In the genomic region with DNA sequence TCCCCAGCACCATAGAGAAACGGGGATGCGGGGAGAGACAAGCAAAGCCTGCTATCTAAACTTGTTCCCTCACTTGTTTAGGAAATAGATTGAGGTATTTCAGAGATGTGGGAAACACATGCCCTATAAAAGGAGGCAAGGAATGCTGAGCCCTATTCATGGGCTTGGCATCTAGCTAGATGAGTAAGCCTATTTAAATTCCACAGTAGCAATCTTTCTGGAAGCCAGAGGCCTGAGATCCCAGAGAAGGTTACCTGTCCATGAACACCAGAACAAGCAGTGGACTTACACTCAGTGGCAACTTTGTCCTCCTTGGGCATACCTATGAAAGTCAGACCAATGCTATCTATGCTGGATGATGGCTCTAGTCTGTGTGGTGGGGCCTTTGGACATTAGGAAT, we compare ENCODE assay signal across 27 mouse cellular contexts. TPM values are rescaled to one million over a fixed set of nuclear protein-coding genes. Genes with fewer than 3 reads are reported as not detected.
DNase-seq lines count a peak whose midpoint lies in the region; ATAC-seq lines count a peak whose summit lies in the region.
"Had no signal": no experiment of that assay in that cellular context is flagged by ENCODE, and none has a peak within 500 bp of the region (broad histone marks: within the 10 kb centered on the region; RNA-seq: fewer than 3 reads in every experiment).

No protein-coding gene starts in this region.

- no peak for DNase-seq in limb, embryonic 10.5 days (ENCODE audit: low spot score)
- DNase-seq in 3T3-L1 (ENCODE audit: low read depth, low spot score) (peak; percentile 83), NIH3T3 (ENCODE audit: low read depth) (peak; percentile 53)
- no peak for DNase-seq in spleen, postnatal 36 days (ENCODE audit: low spot score in 2 of 2)
- DNase-seq: adrenal gland, postnatal 10 days; adrenal gland, postnatal 36 days; B cell, adult 2 months; cerebellum, adult 18-20 months; cerebellum, adult 9-10 months; cerebellum, postnatal 14 days; gastrocnemius, postnatal 10 days; gastrocnemius, postnatal 36 days had no signal

- H3K9me3 ChIP-seq in limb, embryonic 13.5 days: no peaks in the 10 kb centered on the region
- no peaks in the 10 kb centered on the region for H3K9me3 ChIP-seq in limb, embryonic 10.5 days (replicated peaks)
- H3K9me3 ChIP-seq: embryonic facial prominence, embryonic 12.5 days; embryonic facial prominence, embryonic 15.5 days; forebrain, embryonic 10.5 days; forebrain, embryonic 13.5 days; G1E; hindbrain, embryonic 10.5 days; hindbrain, embryonic 13.5 days; intestine, embryonic 15.5 days had no signal

- whole genome bisulfite sequencing in limb, embryonic 13.5 days: 85% methylated on average over 2 of the region's 2 CpGs
- WGBS in limb, embryonic 10.5 days: 95% methylated on average over 2 of the region's 2 CpGs

- no peak for ATAC-seq in limb, embryonic 13.5 days (ENCODE audit: low FRiP score, low read depth)
- no peak for ATAC-seq in erythroblast, adult 5-6 weeks (replicated peaks; ENCODE audit: low FRiP score, poor library complexity, severe bottlenecking)
- ATAC-seq: activated CD4-positive, CD25-positive, alpha-beta regulatory T cell, adult 4 months; forebrain, embryonic 13.5 days; forebrain, embryonic 16.5 days; hindbrain, embryonic 16.5 days; intestine, embryonic 15.5 days had no signal

- no peaks in the 10 kb centered on the region for H3K27me3 ChIP-seq in limb, embryonic 13.5 days
- peaks cover 13% of the 10 kb centered on the region for H3K27me3 ChIP-seq in limb, embryonic 10.5 days (ENCODE audit: low read depth, poor library complexity, severe bottlenecking)
- H3K27me3 ChIP-seq: CH12.LX; embryonic facial prominence, embryonic 12.5 days; embryonic facial prominence, embryonic 15.5 days; forebrain, embryonic 13.5 days; hindbrain, embryonic 13.5 days; intestine, embryonic 15.5 days had no signal

- no peak overlapping the region for H3K27ac ChIP-seq in limb, embryonic 13.5 days
- no peak overlapping the region for H3K27ac ChIP-seq in limb, embryonic 10.5 days
- H3K27ac ChIP-seq: embryonic facial prominence, embryonic 12.5 days; embryonic facial prominence, embryonic 15.5 days; forebrain, embryonic 10.5 days; forebrain, embryonic 13.5 days; hindbrain, embryonic 10.5 days; hindbrain, embryonic 13.5 days; intestine, embryonic 15.5 days had no signal

- no peak overlapping the region for H3K4me2 ChIP-seq in limb, embryonic 13.5 days (replicated peaks)
- H3K4me2 ChIP-seq: embryonic facial prominence, embryonic 12.5 days; embryonic facial prominence, embryonic 15.5 days; forebrain, embryonic 13.5 days; heart, embryonic 11.5 days; hindbrain, embryonic 13.5 days; intestine, embryonic 15.5 days had no signal

- H3K9ac ChIP-seq in limb, embryonic 13.5 days: 0 out of 2 replicates have a peak overlapping the region, but pooled peaks have one; percentile 26
- H3K9ac ChIP-seq: embryonic facial prominence, embryonic 12.5 days; embryonic facial prominence, embryonic 15.5 days; forebrain, embryonic 13.5 days; hindbrain, embryonic 13.5 days; intestine, embryonic 15.5 days had no signal

- 0 out of 2 replicates have a peak, but pooled peaks cover 4% of the 10 kb centered on the region for H3K36me3 ChIP-seq in limb, embryonic 13.5 days
- H3K36me3 ChIP-seq in limb, embryonic 10.5 days: peaks cover 1% of the 10 kb centered on the region; the same call in 1 of the 2 replicates
- H3K36me3 ChIP-seq: embryonic facial prominence, embryonic 12.5 days; hindbrain, embryonic 13.5 days; intestine, embryonic 15.5 days had no signal

- peaks cover 17% of the 10 kb centered on the region for H3K4me1 ChIP-seq in limb, embryonic 13.5 days
- peaks cover 10% of the 10 kb centered on the region for H3K4me1 ChIP-seq in limb, embryonic 10.5 days

- no peak overlapping the region for H3K4me3 ChIP-seq in limb, embryonic 13.5 days
- no peak overlapping the region for H3K4me3 ChIP-seq in limb, embryonic 10.5 days
- H3K4me3 ChIP-seq: embryonic facial prominence, embryonic 12.5 days; embryonic facial prominence, embryonic 15.5 days; forebrain, embryonic 10.5 days; forebrain, embryonic 13.5 days; hindbrain, embryonic 10.5 days; hindbrain, embryonic 13.5 days; intestine, embryonic 15.5 days had no signal

RNA-seq across cellular contexts. Expression of a gene that starts 3.1 kb away (rescaled TPM):
- 3.7 and 5.9 TPM in 2 replicates for polyA plus RNA-seq in limb, embryonic 13.5 days (2015; fragmentation: Nextera tagmentation; extraction: Ambion mirVana)
- polyA plus RNA-seq in limb, embryonic 10.5 days (2016; fragmentation: Nextera tagmentation; extraction: Ambion mirVana): 0.73 and 1.3 TPM in 2 replicates
- total RNA-seq in erythroblast, adult 5-6 weeks (2015; ENCODE audit: low replicate concordance): 0.63 TPM in 1 of 2 replicates, not detected in the other
- 0.51 and 0.56 TPM in 2 replicates for total RNA-seq in erythroblast, adult 5-6 weeks (2017; ENCODE audit: low replicate concordance)

RNA-seq across cellular contexts. Expression of a gene that starts 3.3 kb away (rescaled TPM):
- 29.0 and 31.1 TPM in 2 replicates for polyA plus RNA-seq in limb, embryonic 13.5 days (2015; fragmentation: Nextera tagmentation; extraction: Ambion mirVana)
- polyA plus RNA-seq in limb, embryonic 10.5 days (2016; fragmentation: Nextera tagmentation; extraction: Ambion mirVana): 29.1 and 31.9 TPM in 2 replicates
- 3.3 and 6.5 TPM in 2 replicates for total RNA-seq in erythroblast, adult 5-6 weeks (2015; ENCODE audit: low replicate concordance)
- total RNA-seq in erythroblast, adult 5-6 weeks (2017; ENCODE audit: low replicate concordance): 7.0 and 8.4 TPM in 2 replicates

RNA-seq across cellular contexts. Expression of a gene that starts 26.2 kb away (rescaled TPM):
- 135 and 141 TPM in 2 replicates for polyA plus RNA-seq in limb, embryonic 13.5 days (2015; fragmentation: Nextera tagmentation; extraction: Ambion mirVana)
- 105 and 111 TPM in 2 replicates for polyA plus RNA-seq in limb, embryonic 10.5 days (2016; fragmentation: Nextera tagmentation; extraction: Ambion mirVana)
- 23.2 and 40.9 TPM in 2 replicates for total RNA-seq in erythroblast, adult 5-6 weeks (2015; ENCODE audit: low replicate concordance)
- total RNA-seq in erythroblast, adult 5-6 weeks (2017; ENCODE audit: low replicate concordance): 24.1 and 30.1 TPM in 2 replicates

Comparison
In these comparisons a context has a peak if more than half of its experiments do, and no peak if none do; other contexts are left out.
1. DNase-seq: peak in 3T3-L1 (single experiment) and NIH3T3 (single experiment); none in limb, embryonic 10.5 days (single experiment) and spleen, postnatal 36 days (0 of 2).